Mouse (Mus musculus) kidney, postnatal 4 days (tissue): ENCODE data around the gene Pax3.

Source experiments
- DNase-seq, 2 experiments: peaks; one replicate each; pipeline ENCODE4 v3.0.0; 2021; ENCODE audit warnings: mixed read lengths in 2 of 2

Pax3 gene

GRCm38 (mm10) chr1:78196751-78197311 is at the start of gene Pax3:
Pax3 (minus strand) TSS chr1:78197134.
- DNase-seq, result no peak

GRCm38 (mm10) chr1:78234306-78234705 is 37.4 kb upstream of the Pax3 start:
- no peak for DNase-seq

DNA sequence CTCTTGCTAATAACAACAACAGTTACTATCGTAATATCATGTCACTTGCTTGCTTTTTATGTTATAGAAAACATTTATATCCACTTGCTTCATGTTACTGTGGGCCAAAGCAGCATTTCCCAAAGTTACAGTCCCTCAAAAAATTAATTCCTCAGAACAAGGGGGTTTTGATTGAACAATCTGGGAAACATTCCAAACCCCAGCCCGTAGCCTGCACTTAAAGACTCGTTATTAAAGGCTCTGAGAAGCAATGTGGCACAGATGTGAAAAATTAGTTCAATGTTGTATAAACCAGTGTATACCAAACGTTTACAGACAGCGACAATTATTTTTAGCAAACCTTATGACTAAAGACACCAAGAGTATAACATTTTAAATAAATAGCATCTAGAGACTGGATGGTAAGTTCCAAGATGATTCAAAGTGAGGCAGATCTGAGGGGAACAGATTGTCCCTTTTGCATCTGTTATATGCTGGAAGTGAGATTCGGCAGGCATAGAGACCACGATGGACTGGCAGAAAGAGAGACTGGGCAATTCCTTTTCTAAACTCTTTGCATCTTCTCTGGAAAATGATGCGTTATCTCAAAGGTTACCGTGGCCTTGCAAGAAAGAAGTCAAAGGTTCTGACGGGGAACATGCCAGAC is 35.1 kb upstream of the Pax3 start:
- DNase-seq, result no peak

- DNase-seq, result no peak
These were observed 32.9 kb upstream of the Pax3 start for GRCm38 (mm10) chr1:78229801-78230200.

- DNase-seq, result no peak
These were observed 31.8 kb upstream of the Pax3 start for GRCm38 (mm10) chr1:78228771-78229170.

DNA sequence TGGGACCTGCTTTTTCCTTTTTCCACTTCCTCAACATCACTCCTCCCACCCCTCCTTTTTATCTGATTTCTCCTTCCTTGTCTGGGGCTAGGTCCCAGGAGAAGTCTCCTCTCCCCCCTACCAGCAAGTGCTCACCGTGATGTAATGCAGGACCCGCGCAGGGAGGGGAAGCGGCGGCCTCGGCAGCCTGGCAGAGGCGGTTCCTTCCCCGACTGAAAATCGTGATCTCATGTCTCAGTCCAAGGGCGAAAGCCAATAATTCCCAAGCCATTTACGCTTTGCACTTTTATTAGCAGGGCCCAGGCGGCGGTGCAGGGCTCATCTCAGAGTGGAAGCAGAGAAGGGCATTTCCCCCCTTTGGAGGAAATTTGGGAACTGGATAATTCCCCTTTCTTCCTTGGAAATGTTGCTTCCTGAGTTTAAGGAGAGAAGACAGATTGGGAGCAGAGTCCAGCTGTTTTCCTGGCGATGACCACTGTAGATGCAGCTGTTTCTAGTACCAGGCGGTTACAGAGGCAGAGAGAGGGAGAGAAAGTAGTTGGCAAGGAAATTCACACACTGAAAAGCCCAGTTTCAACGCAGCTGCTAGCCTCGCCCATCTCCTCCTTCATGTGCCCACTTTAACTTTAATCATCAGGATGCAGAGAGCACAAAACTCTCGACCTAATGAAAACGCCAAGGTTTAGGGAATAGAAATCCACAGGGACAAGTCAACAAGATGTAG is 21.3 kb upstream of the Pax3 start:
- DNase-seq, result no peak

GRCm38 (mm10) chr1:78217151-78218034 is 20.5 kb upstream of the Pax3 start:
- peak; percentile 54 to 68 for DNase-seq

GRCm38 (mm10) chr1:78216509-78217141 is 19.7 kb upstream of the Pax3 start:
- peak; percentile 33 to 56 for DNase-seq

- DNase-seq, result peak; percentile 60 to 69
These were observed 19.0 kb upstream of the Pax3 start for GRCm38 (mm10) chr1:78215749-78216508.

DNA sequence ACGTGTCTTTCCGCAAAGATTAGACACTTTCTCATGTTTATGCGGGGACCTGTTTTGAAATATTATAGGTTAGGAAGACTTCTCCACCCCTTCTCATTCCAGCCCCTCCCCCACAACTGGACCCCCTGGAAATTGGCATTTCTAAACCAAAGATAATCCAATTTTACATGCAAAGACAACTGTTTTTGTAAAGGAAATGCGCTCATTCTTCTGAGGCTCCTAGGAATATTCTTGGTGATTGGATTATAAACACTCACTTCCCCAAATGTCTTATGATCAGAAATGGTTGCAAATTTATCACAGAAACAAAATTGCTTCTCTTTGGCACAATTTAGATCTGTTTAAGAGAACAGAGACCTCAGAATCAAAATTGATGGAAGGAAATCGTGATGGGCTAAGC is 14.1 kb upstream of the Pax3 start:
- DNase-seq, result no peak

- no peak for DNase-seq
These were observed 13.6 kb upstream of the Pax3 start for GRCm38 (mm10) chr1:78210568-78210967.

GRCm38 (mm10) chr1:78208281-78208814 is 11.4 kb upstream of the Pax3 start:
- DNase-seq, result no peak

- no peak for DNase-seq
These were observed 7.4 kb upstream of the Pax3 start for GRCm38 (mm10) chr1:78204341-78204740.

DNA sequence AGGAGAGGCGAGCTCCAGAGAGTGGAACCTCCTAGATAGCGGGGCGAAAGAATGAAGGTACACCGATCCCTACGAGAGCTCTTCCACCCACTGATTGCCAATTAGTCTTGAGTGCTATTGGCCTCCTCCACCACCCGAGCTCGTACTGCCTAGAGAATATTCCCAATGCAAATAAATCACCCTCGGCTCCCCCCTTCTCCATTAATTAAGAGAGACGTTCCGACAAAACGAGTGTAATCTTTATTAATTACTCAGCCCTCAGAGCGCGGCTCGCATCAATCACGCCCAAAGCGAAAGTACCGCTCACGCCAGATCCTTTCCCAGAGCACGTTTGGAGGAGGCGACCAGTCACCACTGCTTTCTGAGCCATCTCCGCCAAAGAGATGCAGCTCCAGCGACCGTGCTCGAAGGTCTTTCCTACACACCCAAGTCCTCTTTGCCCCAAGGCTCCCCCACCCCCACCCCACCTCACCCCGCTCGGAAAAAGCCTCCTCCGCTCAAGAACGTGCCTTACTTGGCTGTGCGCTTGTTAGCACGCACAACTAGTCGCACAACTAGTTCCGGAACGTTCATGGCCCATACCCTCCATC is 6.8 kb upstream of the Pax3 start:
- peak in 1 of 2 experiments; percentile 54 for DNase-seq

GRCm38 (mm10) chr1:78203086-78203614 is 6.2 kb upstream of the Pax3 start:
- DNase-seq, result no peak

DNA sequence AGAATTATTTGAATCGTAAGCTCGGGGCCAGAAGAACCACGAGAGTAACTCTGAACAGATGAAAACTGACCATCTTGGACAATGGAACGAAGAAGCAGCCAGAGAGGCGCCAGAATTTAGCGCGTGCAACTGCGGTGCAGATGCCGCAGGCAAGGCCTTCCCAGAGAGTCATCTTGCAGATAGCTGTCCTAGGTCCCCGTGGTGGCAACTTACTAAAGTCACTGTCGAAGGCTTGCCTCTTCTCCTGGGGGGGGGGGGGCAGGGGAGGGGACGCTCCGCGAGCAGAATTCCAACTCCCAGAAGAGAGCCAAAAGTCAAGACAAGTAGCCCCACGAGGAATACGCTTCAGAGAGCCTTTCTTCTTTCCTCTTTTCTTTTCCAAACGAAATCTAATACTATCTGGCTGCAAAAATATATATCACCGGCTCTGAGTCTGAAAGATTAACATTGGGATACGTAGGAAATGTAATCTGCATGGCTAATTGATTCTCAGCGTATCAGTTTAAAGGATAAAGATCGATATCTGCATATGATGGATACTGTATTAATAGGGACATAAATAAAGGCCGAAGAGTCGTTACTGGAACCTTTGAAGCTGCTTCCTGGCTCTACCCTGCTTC is 5.6 kb upstream of the Pax3 start:
- no peak for DNase-seq

GRCm38 (mm10) chr1:78201251-78202010 is 4.5 kb upstream of the Pax3 start:
- no peak for DNase-seq

DNA sequence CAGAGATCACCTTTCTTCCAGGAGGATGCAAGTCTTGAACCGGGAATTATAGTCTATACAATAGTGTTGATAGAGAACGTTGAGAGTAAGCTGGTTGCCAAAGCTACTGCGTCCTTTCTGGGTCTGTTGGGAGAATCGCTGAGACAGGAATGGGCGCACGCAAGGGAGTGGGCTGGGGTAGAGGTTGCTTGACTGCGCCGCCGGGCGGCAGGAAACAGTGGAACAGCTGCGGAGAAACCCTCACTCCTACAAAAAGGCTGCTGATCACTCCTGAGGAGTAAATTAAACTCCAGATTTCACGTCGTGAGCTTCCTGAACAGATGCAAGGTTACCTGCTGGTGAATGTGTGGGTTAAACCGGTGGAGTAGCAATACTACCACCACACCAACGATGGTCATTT is 3.3 kb upstream of the Pax3 start:
- DNase-seq, result no peak

- no peak for DNase-seq
These were observed 2.3 kb upstream of the Pax3 start for GRCm38 (mm10) chr1:78199221-78199620.
